Mouse (Mus musculus): ENCODE data around the gene Thrb. TPM values are rescaled to one million over a fixed set of nuclear protein-coding genes. Genes with fewer than 3 reads are reported as not detected.
A peak's percentile ranks its signal among the peaks of the same experiment; 100 is the strongest.

Thrb gene
- polyA plus RNA-seq, 1 experiment from 2014 or later = 1.0 TPM

DNA sequence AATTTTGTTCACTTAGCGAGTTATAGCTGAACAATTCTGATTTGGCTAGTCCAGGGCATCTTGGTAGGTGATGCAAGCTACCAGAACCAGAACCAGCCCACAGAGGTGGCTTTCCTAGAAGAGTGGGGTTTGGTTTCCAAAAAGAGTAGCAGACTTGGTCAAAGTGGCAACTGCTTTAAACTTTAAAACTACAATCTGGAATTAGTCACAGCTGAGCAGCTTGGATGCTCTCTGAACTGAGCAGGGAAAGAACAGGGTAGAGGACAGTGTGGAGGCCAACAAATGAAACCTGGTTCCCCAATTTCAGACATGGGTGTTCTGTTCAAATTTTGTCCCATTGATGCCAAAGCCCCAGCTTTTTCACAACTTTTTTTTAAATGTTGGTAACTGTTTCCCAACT, 93.4 kb downstream of the Thrb start:
- no peaks in the 10 kb centered on the region for H3K4me1 ChIP-seq (ENCODE audit: control insufficient read depth, insufficient read depth, low read length)

GRCm38 (mm10) chr14:17756732-17757131, 96.7 kb downstream of the Thrb start:
- Histone ChIP-seq H3K9ac (replicated peaks; ENCODE audit: low read length) (no peak overlapping the region), H3K4me2 (ENCODE audit: low read depth, low read length) (no peak overlapping the region), H3K27ac (replicated peaks; ENCODE audit: low read depth, low read length) (no peak overlapping the region), H3K9me3 (replicated peaks; ENCODE audit: control insufficient read depth, low read length) (no peaks in the 10 kb centered on the region), H3K27me3 (ENCODE audit: control insufficient read depth, insufficient read depth, low read length) (no peaks in the 10 kb centered on the region), H3K4me3 (ENCODE audit: low read depth, low read length) (no peak overlapping the region), H3K4me1 (ENCODE audit: control insufficient read depth, insufficient read depth, low read length) (no peaks in the 10 kb centered on the region), H3K36me3 (replicated peaks; ENCODE audit: control insufficient read depth, insufficient read depth, low read depth, low read length) (no peaks in the 10 kb centered on the region)
- no peak for ATAC-seq (replicated peaks; ENCODE audit: insufficient number of reproducible peaks, low FRiP score, low TSS enrichment, low read depth)
- no peak for DNase-seq (ENCODE audit: low spot score)

More for the DNA sequence above, 93.4 kb downstream of the Thrb start:
- Histone ChIP-seq H3K27ac (replicated peaks; ENCODE audit: low read depth, low read length) (no peak overlapping the region), H3K9me3 (replicated peaks; ENCODE audit: control insufficient read depth, low read length) (no peaks in the 10 kb centered on the region), H3K27me3 (ENCODE audit: control insufficient read depth, insufficient read depth, low read length) (no peaks in the 10 kb centered on the region), H3K36me3 (replicated peaks; ENCODE audit: control insufficient read depth, insufficient read depth, low read depth, low read length) (no peaks in the 10 kb centered on the region), H3K4me2 (ENCODE audit: low read depth, low read length) (no peak overlapping the region), H3K4me3 (ENCODE audit: low read depth, low read length) (no peak overlapping the region), H3K9ac (replicated peaks; ENCODE audit: low read length) (no peak overlapping the region)
- no peak for DNase-seq (ENCODE audit: low spot score)
- no peak for ATAC-seq (replicated peaks; ENCODE audit: insufficient number of reproducible peaks, low FRiP score, low TSS enrichment, low read depth)
- 86% methylated on average over 1 of the region's 1 CpGs for WGBS

- no peak overlapping the region for H3K4me3 ChIP-seq (ENCODE audit: low read depth, low read length)
- H3K4me2 ChIP-seq (ENCODE audit: low read depth, low read length) = no peak overlapping the region
- H3K27ac ChIP-seq (replicated peaks; ENCODE audit: low read depth, low read length) = no peak overlapping the region
- H3K9me3 ChIP-seq (replicated peaks; ENCODE audit: control insufficient read depth, low read length) = no peaks in the 10 kb centered on the region
- no peak for DNase-seq (ENCODE audit: low spot score)
- ATAC-seq (replicated peaks; ENCODE audit: insufficient number of reproducible peaks, low FRiP score, low TSS enrichment, low read depth) = no peak
- no peaks in the 10 kb centered on the region for H3K27me3 ChIP-seq (ENCODE audit: control insufficient read depth, insufficient read depth, low read length)
- H3K36me3 ChIP-seq (replicated peaks; ENCODE audit: control insufficient read depth, insufficient read depth, low read depth, low read length) = no peaks in the 10 kb centered on the region
- H3K4me1 ChIP-seq (ENCODE audit: control insufficient read depth, insufficient read depth, low read length) = no peaks in the 10 kb centered on the region
- H3K9ac ChIP-seq (replicated peaks; ENCODE audit: low read length) = no peak overlapping the region
- 85% methylated on average over 2 of the region's 2 CpGs for WGBS
Observed at GRCm38 (mm10) chr14:17767987-17768386, 107.9 kb downstream of the Thrb start.

GRCm38 (mm10) chr14:17774404-17774803, 114.3 kb downstream of the Thrb start:
- no peak overlapping the region for H3K4me2 ChIP-seq (ENCODE audit: low read depth, low read length)
- ATAC-seq (replicated peaks; ENCODE audit: insufficient number of reproducible peaks, low FRiP score, low TSS enrichment, low read depth) = no peak
- no peak overlapping the region for H3K9ac ChIP-seq (replicated peaks; ENCODE audit: low read length)
- DNase-seq (ENCODE audit: low spot score) = no peak
- WGBS = 78% methylated on average over 2 of the region's 2 CpGs
- no peak overlapping the region for H3K27ac ChIP-seq (replicated peaks; ENCODE audit: low read depth, low read length)
- H3K9me3 ChIP-seq (replicated peaks; ENCODE audit: control insufficient read depth, low read length) = no peaks in the 10 kb centered on the region
- no peaks in the 10 kb centered on the region for H3K27me3 ChIP-seq (ENCODE audit: control insufficient read depth, insufficient read depth, low read length)
- H3K4me3 ChIP-seq (ENCODE audit: low read depth, low read length) = no peak overlapping the region
- H3K36me3 ChIP-seq (replicated peaks; ENCODE audit: control insufficient read depth, insufficient read depth, low read depth, low read length) = no peaks in the 10 kb centered on the region
- no peaks in the 10 kb centered on the region for H3K4me1 ChIP-seq (ENCODE audit: control insufficient read depth, insufficient read depth, low read length)

DNA sequence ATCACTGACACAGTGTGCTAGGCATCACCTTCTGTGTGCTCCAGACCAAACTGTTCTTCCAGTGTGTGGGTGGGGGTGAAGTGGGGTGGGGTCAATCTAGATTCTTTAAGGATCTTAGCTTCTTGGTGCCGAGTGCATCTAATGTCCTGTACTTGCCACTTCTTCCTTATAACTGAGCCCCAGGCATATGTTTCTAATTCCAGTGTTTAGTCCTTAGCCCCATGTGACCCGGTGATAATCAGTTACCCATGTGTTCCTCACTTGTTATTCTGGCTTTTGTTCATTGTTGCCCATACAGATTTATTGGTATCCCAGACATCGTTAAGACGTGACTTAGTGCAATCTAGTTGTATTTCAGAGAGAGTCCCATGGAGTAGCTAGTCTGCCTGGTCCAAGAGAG, 121.9 kb downstream of the Thrb start:
- no peaks in the 10 kb centered on the region for H3K36me3 ChIP-seq (replicated peaks; ENCODE audit: control insufficient read depth, insufficient read depth, low read depth, low read length)
- no peak for ATAC-seq (replicated peaks; ENCODE audit: insufficient number of reproducible peaks, low FRiP score, low TSS enrichment, low read depth)

GRCm38 (mm10) chr14:17784207-17784806, 124.2 kb downstream of the Thrb start:
- no peaks in the 10 kb centered on the region for H3K9me3 ChIP-seq (replicated peaks; ENCODE audit: control insufficient read depth, low read length)
- ATAC-seq (replicated peaks; ENCODE audit: insufficient number of reproducible peaks, low FRiP score, low TSS enrichment, low read depth) (no peak), DNase-seq (ENCODE audit: low spot score) (no peak)
- no peaks in the 10 kb centered on the region for H3K4me1 ChIP-seq (ENCODE audit: control insufficient read depth, insufficient read depth, low read length)
- H3K27me3 ChIP-seq (ENCODE audit: control insufficient read depth, insufficient read depth, low read length) = no peaks in the 10 kb centered on the region
- no peak overlapping the region for H3K27ac ChIP-seq (replicated peaks; ENCODE audit: low read depth, low read length)
- H3K9ac ChIP-seq (replicated peaks; ENCODE audit: low read length) = no peak overlapping the region
- no peaks in the 10 kb centered on the region for H3K36me3 ChIP-seq (replicated peaks; ENCODE audit: control insufficient read depth, insufficient read depth, low read depth, low read length)
- no peak overlapping the region for H3K4me2 ChIP-seq (ENCODE audit: low read depth, low read length)
- 54% methylated on average over 5 of the region's 5 CpGs for WGBS
- H3K4me3 ChIP-seq (ENCODE audit: low read depth, low read length) = no peak overlapping the region

More for the DNA sequence above, 121.9 kb downstream of the Thrb start:
- peak; percentile 61 for DNase-seq (ENCODE audit: low spot score)
- Histone ChIP-seq H3K4me3 (ENCODE audit: low read depth, low read length) (no peak overlapping the region), H3K27ac (replicated peaks; ENCODE audit: low read depth, low read length) (no peak overlapping the region), H3K9me3 (replicated peaks; ENCODE audit: control insufficient read depth, low read length) (no peaks in the 10 kb centered on the region), H3K9ac (replicated peaks; ENCODE audit: low read length) (no peak overlapping the region), H3K4me1 (ENCODE audit: control insufficient read depth, insufficient read depth, low read length) (no peaks in the 10 kb centered on the region), H3K27me3 (ENCODE audit: control insufficient read depth, insufficient read depth, low read length) (no peaks in the 10 kb centered on the region), H3K4me2 (ENCODE audit: low read depth, low read length) (no peak overlapping the region)
- 35% methylated on average over 4 of the region's 4 CpGs for WGBS

DNA sequence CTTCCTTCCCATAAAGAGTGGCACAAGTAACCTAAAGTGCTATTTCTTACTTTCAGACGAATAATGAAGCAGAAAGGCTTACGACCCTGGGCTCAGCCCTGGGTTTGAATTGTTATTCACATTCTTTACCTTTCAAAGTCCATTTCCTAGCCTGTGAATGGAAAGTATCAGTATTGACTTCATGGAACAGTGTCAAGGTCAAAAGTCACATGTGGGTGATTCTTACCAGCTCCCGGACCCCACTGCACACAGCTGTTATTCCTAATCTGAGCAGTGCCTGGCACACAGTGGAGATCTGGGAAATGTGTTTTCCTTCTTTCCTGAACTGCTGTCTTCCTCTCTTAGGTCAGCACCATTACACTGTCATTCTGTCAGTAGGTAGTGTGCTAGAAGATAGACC, 125.3 kb downstream of the Thrb start:
- no peak overlapping the region for H3K4me2 ChIP-seq (ENCODE audit: low read depth, low read length)
- ATAC-seq (replicated peaks; ENCODE audit: insufficient number of reproducible peaks, low FRiP score, low TSS enrichment, low read depth) (no peak), DNase-seq (ENCODE audit: low spot score) (peak; percentile 33)
- H3K4me3 ChIP-seq (ENCODE audit: low read depth, low read length) = no peak overlapping the region
- H3K36me3 ChIP-seq (replicated peaks; ENCODE audit: control insufficient read depth, insufficient read depth, low read depth, low read length) = no peaks in the 10 kb centered on the region
- no peak overlapping the region for H3K27ac ChIP-seq (replicated peaks; ENCODE audit: low read depth, low read length)
- H3K9me3 ChIP-seq (replicated peaks; ENCODE audit: control insufficient read depth, low read length) = no peaks in the 10 kb centered on the region
- no peaks in the 10 kb centered on the region for H3K4me1 ChIP-seq (ENCODE audit: control insufficient read depth, insufficient read depth, low read length)
- no peaks in the 10 kb centered on the region for H3K27me3 ChIP-seq (ENCODE audit: control insufficient read depth, insufficient read depth, low read length)
- WGBS = 15% methylated on average over 3 of the region's 3 CpGs
- no peak overlapping the region for H3K9ac ChIP-seq (replicated peaks; ENCODE audit: low read length)

- 0% methylated on average over 2 of the region's 2 CpGs for WGBS
Observed at GRCm38 (mm10) chr14:17786249-17786648, 126.2 kb downstream of the Thrb start.

More at GRCm38 (mm10) chr14:17786249-17786648, 126.2 kb downstream of the Thrb start:
- ATAC-seq (replicated peaks; ENCODE audit: insufficient number of reproducible peaks, low FRiP score, low TSS enrichment, low read depth) (no peak), DNase-seq (ENCODE audit: low spot score) (peak; percentile 51)
- no peak overlapping the region for H3K4me2 ChIP-seq (ENCODE audit: low read depth, low read length)
- no peaks in the 10 kb centered on the region for H3K36me3 ChIP-seq (replicated peaks; ENCODE audit: control insufficient read depth, insufficient read depth, low read depth, low read length)
- no peak overlapping the region for H3K27ac ChIP-seq (replicated peaks; ENCODE audit: low read depth, low read length)
- no peaks in the 10 kb centered on the region for H3K9me3 ChIP-seq (replicated peaks; ENCODE audit: control insufficient read depth, low read length)
- H3K9ac ChIP-seq (replicated peaks; ENCODE audit: low read length) = no peak overlapping the region
- H3K4me1 ChIP-seq (ENCODE audit: control insufficient read depth, insufficient read depth, low read length) = no peaks in the 10 kb centered on the region
- no peaks in the 10 kb centered on the region for H3K27me3 ChIP-seq (ENCODE audit: control insufficient read depth, insufficient read depth, low read length)
- no peak overlapping the region for H3K4me3 ChIP-seq (ENCODE audit: low read depth, low read length)
